Mouse (Mus musculus): Measurements from ENCODE around the gene Gmeb2. TPM values are rescaled to one million over a fixed set of nuclear protein-coding genes. Genes with fewer than 3 reads are reported as not detected.
A peak's percentile ranks its signal among the peaks of the same experiment; 100 is the strongest.

Gmeb2 gene
- polyA plus RNA-seq, 1 experiment from 2014 or later = 4.9 TPM

- Histone ChIP-seq H3K27ac (ENCODE audit: low read depth) (no peak overlapping the region), H3K9ac (replicated peaks) (no peak overlapping the region), H3K9me3 (ENCODE audit: low read length) (no peaks in the 10 kb centered on the region), H3K27me3 (ENCODE audit: insufficient read depth, low read length) (peaks cover 23% of the 10 kb centered on the region), H3K4me1 (ENCODE audit: insufficient read depth) (no peaks in the 10 kb centered on the region), H3K4me2 (ENCODE audit: low read depth, low read length) (no peak overlapping the region), H3K4me3 (ENCODE audit: low read depth, low read length) (no peak overlapping the region), H3K36me3 (replicated peaks; ENCODE audit: insufficient read depth, low read length) (no peaks in the 10 kb centered on the region; the same call in 1 of the 2 replicates)
- ATAC-seq (no peak), DNase-seq (peak; percentile 43)
- WGBS (ENCODE audit: insufficient replicate concordance) = 15% methylated on average over 30 of the region's 30 CpGs
- TF ChIP-seq EP300 (IDR thresholded peaks at IDR 0.05; ENCODE audit: low read depth) (no peak), CTCF (IDR thresholded peaks at IDR 0.05; ENCODE audit: low read depth) (peak; percentile 56)
Measured at GRCm38 (mm10) chr2:181307144-181307804, 19.4 kb upstream of the Gmeb2 start.

- no peak overlapping the region for H3K9ac ChIP-seq (replicated peaks)
- no peak for TF ChIP-seq CTCF (IDR thresholded peaks at IDR 0.05; ENCODE audit: low read depth)
- no peak for TF ChIP-seq EP300 (IDR thresholded peaks at IDR 0.05; ENCODE audit: low read depth)
- H3K27ac ChIP-seq (ENCODE audit: low read depth) = no peak overlapping the region
- H3K36me3 ChIP-seq (replicated peaks; ENCODE audit: insufficient read depth, low read length) = peaks cover 8% of the 10 kb centered on the region
- ATAC-seq = no peak
- H3K27me3 ChIP-seq (ENCODE audit: insufficient read depth, low read length) = peaks cover 18% of the 10 kb centered on the region
- H3K4me2 ChIP-seq (ENCODE audit: low read depth, low read length) = no peak overlapping the region
- no peaks in the 10 kb centered on the region for H3K9me3 ChIP-seq (ENCODE audit: low read length)
- H3K4me1 ChIP-seq (ENCODE audit: insufficient read depth) = no peaks in the 10 kb centered on the region
- no peak overlapping the region for H3K4me3 ChIP-seq (ENCODE audit: low read depth, low read length)
- DNase-seq = no peak
- WGBS (ENCODE audit: insufficient replicate concordance) = 59% methylated on average over 1 of the region's 1 CpGs
Measured at GRCm38 (mm10) chr2:181304944-181305343, 17.1 kb upstream of the Gmeb2 start.

- DNase-seq = peak; percentile 51
- Histone ChIP-seq H3K9ac (replicated peaks) (no peak overlapping the region), H3K4me1 (ENCODE audit: insufficient read depth) (no peaks in the 10 kb centered on the region), H3K4me3 (ENCODE audit: low read depth, low read length) (no peak overlapping the region), H3K36me3 (replicated peaks; ENCODE audit: insufficient read depth, low read length) (peaks cover 8% of the 10 kb centered on the region), H3K4me2 (ENCODE audit: low read depth, low read length) (no peak overlapping the region), H3K9me3 (ENCODE audit: low read length) (no peaks in the 10 kb centered on the region), H3K27me3 (ENCODE audit: insufficient read depth, low read length) (peaks cover 6% of the 10 kb centered on the region), H3K27ac (ENCODE audit: low read depth) (no peak overlapping the region)
- no peak for ATAC-seq
- TF ChIP-seq CTCF (IDR thresholded peaks at IDR 0.05; ENCODE audit: low read depth) (no peak; the same call in 1 of the 2 replicates), EP300 (IDR thresholded peaks at IDR 0.05; ENCODE audit: low read depth) (no peak)
- WGBS (ENCODE audit: insufficient replicate concordance) = 48% methylated on average over 3 of the region's 3 CpGs
Measured at GRCm38 (mm10) chr2:181302041-181302440, 14.2 kb upstream of the Gmeb2 start.

- Histone ChIP-seq H3K9ac (replicated peaks) (no peak overlapping the region), H3K4me2 (ENCODE audit: low read depth, low read length) (no peak overlapping the region), H3K4me1 (ENCODE audit: insufficient read depth) (peaks cover 20% of the 10 kb centered on the region), H3K4me3 (ENCODE audit: low read depth, low read length) (no peak overlapping the region), H3K27ac (ENCODE audit: low read depth) (no peak overlapping the region), H3K36me3 (replicated peaks; ENCODE audit: insufficient read depth, low read length) (peaks cover 2% of the 10 kb centered on the region; the same call in 1 of the 2 replicates), H3K9me3 (ENCODE audit: low read length) (no peaks in the 10 kb centered on the region), H3K27me3 (ENCODE audit: insufficient read depth, low read length) (no peaks in the 10 kb centered on the region)
- 25% methylated on average over 1 of the region's 1 CpGs for WGBS (ENCODE audit: insufficient replicate concordance)
- ATAC-seq (no peak), DNase-seq (no peak)
- TF ChIP-seq CTCF (IDR thresholded peaks at IDR 0.05; ENCODE audit: low read depth) (no peak), EP300 (IDR thresholded peaks at IDR 0.05; ENCODE audit: low read depth) (no peak)
Measured at GRCm38 (mm10) chr2:181290937-181291336, 3.1 kb upstream of the Gmeb2 start.

GRCm38 (mm10) chr2:181288691-181289090, 856 bp upstream of the Gmeb2 start:
- ATAC-seq (no peak), DNase-seq (no peak)
- H3K4me3 ChIP-seq (ENCODE audit: low read depth, low read length) = peak overlapping the region; percentile 77
- no peaks in the 10 kb centered on the region for H3K27me3 ChIP-seq (ENCODE audit: insufficient read depth, low read length)
- H3K9me3 ChIP-seq (ENCODE audit: low read length) = no peaks in the 10 kb centered on the region
- peak overlapping the region; percentile 80 for H3K27ac ChIP-seq (ENCODE audit: low read depth)
- WGBS (ENCODE audit: insufficient replicate concordance) = 70% methylated on average over 3 of the region's 3 CpGs
- H3K4me1 ChIP-seq (ENCODE audit: insufficient read depth) = peaks cover 20% of the 10 kb centered on the region
- H3K9ac ChIP-seq (replicated peaks) = peak overlapping the region; percentile 66
- H3K36me3 ChIP-seq (replicated peaks; ENCODE audit: insufficient read depth, low read length) = peaks cover 5% of the 10 kb centered on the region; the same call in 1 of the 2 replicates
- peak overlapping the region; percentile 83 for H3K4me2 ChIP-seq (ENCODE audit: low read depth, low read length)
- TF ChIP-seq EP300 (IDR thresholded peaks at IDR 0.05; ENCODE audit: low read depth) (no peak), CTCF (IDR thresholded peaks at IDR 0.05; ENCODE audit: low read depth) (no peak)

- Histone ChIP-seq H3K27ac (ENCODE audit: low read depth) (peak overlapping the region; percentile 89), H3K4me2 (ENCODE audit: low read depth, low read length) (peak overlapping the region; percentile 80), H3K27me3 (ENCODE audit: insufficient read depth, low read length) (no peaks in the 10 kb centered on the region), H3K4me1 (ENCODE audit: insufficient read depth) (peaks cover 26% of the 10 kb centered on the region), H3K9ac (replicated peaks) (peak overlapping the region; percentile 95), H3K4me3 (ENCODE audit: low read depth, low read length) (peak overlapping the region; percentile 77), H3K9me3 (ENCODE audit: low read length) (no peaks in the 10 kb centered on the region), H3K36me3 (replicated peaks; ENCODE audit: insufficient read depth, low read length) (peaks cover 7% of the 10 kb centered on the region; the same call in 1 of the 2 replicates)
- DNase-seq = peak; percentile 91
- TF ChIP-seq CTCF (IDR thresholded peaks at IDR 0.05; ENCODE audit: low read depth) (no peak), EP300 (IDR thresholded peaks at IDR 0.05; ENCODE audit: low read depth) (no peak)
- peak; percentile 84 for ATAC-seq
- WGBS (ENCODE audit: insufficient replicate concordance) = 1% methylated on average over 34 of the region's 71 CpGs
Measured at GRCm38 (mm10) chr2:181287338-181287957, 387 bp downstream of the Gmeb2 start.

All from liver, postnatal 0 days (tissue).